Mouse (Mus musculus): ENCODE data around the gene Dnajc3.

The Dnajc3 gene

DNA sequence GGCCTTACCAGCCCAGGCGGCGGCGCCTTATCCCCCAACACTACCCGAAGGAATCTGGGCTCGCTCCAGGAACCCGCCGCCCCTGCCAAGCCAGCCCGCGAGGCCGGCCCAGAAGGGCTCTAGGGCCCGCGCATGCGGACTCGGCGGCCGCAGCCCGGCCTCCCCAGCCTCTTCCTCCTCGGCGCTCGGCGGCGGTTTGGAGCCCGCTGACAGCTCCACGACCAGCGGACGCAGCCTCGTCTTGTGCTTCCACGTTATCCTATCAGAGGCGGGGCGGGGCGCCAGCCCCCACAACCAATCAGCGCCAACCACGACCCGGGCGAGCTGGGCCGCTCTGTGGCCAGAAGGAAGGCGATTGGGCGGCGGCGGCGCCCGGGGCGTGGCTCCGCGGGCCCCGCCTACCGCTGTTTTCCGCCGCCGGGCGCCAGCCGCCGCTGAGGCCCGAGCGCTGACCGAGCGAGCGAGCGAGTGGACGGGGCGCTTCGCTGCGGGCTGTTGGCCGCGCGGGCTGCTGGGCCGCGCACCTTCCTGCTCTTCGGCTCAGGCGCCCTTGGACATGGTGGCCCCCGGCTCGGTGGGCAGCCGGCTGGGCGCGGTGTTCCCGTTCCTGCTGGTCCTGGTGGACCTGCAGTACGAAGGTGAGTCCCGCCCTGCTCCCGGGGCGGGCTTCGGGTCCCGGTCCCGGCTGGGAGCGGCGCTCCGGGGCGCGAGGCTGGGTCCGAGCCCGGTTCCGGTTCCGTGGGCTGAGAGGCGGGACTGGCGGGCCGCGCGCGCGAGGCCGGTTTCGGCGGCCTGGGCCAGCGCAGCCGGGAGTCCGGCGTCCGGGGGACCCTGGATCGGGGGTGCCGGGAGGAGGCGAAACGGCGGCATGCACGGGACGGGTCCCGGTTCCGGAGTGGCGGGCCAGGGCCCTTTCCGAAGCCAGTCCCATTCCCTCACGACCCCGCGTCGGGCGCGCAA lies at the start of gene Dnajc3:
Gene Dnajc3 (plus strand): TSS at position 444 of the 960 bp plus-strand sequence.
- in situ Hi-C loops (cut with MboI, MseI) = no loop called here

DNA sequence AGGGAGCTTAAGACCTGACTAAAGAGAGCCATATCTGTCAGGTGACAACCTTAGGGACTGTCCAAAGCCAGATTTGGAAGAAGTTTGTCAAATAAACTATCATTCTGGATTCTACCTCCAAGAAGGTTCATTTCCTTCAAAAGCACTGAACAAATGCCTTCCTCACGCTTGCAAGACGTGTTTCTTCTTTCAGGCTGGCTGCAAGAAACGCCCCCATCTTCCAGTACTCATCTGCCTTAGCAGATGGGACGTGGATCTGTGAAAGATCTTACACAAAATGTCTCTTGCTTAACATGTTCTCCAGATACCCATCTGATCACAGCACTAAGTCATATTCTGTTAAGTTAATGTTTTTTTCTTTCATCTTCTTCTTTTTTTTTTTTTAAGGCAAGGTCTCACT lies 47.7 kb upstream of the Dnajc3 start:
- in situ Hi-C loops (cut with MboI, MseI) = no loop called here

DNA sequence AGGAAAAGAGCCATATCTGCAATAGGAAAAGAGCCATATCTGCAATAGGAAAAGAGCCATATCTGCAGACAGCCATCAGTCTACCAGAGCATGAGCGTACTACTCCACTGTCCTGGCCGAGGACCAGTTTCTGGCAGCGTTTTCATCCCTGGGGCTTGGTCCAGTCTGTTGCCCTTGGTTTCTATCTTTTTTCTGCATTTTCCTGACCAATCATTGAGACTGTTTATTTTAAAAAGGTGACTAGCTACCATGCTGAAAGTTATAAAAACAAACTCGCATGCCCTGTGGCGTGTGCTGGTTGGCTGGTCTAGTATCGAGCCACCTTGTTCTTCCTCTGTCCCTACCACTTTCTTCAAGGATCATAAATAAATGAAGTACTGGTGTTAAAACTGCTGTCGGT lies 42.5 kb upstream of the Dnajc3 start:
- in situ Hi-C loops (cut with MboI, MseI) = no loop called here

DNA sequence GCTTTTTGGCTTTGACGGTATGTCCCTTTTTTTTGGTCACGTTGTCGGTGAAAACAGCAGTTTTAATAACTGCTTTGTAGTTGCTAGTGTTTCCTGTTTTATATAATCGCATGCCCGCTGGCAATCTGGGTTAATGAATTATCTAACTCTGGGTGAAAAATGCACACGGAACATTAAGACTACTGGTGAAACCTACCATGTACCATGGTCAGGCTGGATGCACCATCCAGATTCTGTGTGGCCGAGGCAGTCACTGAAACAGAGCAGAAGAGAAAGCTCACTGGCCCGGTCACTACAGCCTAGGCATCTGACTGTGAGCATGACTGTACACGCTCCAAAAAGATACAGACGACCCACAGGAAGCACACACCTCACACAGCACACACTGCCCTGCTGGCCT lies 42.1 kb upstream of the Dnajc3 start:
- in situ Hi-C loops (cut with MboI, MseI) = no loop called here

DNA sequence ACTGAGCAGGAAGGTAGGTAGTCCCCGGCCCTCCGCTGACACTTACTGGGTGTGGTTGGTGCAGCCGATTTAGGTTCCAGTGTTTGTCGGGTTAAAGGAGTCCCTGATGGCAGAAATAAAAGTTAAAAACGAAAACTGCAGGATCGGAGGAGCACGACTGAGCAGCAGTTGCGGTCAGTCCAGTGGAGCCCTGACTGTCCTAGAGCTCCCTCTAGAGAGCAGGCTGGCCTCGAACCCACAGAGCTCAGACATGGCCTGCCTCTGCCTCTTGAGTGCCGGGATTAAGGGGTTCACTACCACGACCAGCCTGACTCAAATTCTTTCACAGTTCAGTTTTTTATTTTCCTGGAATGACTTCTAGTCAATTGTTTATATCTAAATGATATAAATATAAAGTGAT lies 37.8 kb upstream of the Dnajc3 start:
- in situ Hi-C loops (cut with MboI, MseI) = no loop called here

DNA sequence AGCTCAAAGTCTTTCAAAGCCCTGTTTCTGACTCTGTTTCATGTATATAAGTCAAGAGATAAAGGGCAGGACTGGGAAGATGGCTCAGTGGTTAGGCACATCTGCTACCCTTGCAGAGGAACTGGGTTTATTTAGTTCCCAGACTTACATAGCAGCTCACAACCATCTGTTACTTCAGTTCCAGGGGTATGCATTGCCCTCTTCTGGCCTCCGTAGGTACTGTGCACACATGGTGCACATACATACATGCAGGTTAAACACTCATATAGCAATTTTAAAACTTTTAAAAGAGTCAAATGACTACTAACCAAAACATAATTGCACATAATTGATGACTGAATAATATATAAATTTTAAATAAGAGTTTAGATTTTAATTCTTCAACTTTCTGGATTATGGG lies 36.9 kb upstream of the Dnajc3 start:
- in situ Hi-C loops (cut with MboI, MseI) = no loop called here

DNA sequence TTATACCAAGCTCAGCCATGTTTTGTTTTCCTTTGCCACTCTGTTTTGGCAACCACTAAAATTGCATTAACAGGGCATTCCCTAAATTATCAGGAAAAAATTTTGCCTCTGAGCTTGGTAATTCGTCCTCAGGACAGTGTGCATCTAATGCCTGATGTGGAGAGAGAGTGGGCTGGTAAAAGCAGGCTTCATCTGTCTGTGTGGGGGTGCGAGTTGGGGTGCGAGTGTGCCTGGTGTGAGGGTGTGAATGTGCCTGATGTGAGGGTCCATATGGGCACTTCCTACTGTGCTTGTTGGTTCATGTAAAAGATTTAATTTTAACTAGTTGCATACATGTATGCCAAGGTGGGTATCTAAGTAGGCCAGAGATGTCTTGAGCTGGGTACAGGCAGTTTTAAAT lies 34.4 kb upstream of the Dnajc3 start:
- in situ Hi-C loops (cut with MboI, MseI) = no loop called here

DNA sequence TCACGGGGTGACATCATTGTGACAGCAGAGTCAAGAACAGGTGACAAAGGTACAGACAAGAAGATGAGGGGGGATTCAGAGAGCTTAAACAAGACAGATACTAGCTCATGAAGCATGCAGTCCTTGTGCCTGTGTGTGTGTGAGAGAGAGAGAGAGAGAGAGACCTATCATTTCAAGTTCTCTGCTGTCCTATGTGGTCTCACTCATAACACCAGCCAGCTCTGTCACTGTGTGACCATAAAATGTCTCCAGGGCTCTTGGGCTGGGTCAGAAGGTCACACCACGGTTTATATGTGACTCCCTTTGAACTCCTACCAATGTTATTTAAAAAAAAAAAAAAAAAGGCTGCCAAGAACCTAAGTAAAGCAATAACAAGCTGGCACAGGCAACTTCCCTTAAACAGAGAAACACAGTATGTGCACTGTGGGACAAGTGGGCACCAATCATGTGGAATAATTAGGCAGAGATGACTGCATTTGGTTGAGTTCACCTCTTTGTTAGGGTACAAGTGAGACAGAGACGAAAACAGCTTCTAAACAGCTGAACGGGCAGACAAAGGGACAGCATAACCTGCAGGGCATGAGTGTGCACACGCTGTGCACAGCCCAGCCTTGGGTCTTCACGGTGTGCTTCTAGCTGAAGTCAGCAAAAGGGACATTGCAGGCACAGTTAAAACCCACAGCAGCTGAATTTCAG lies 33.8 kb upstream of the Dnajc3 start:
- in situ Hi-C loops (cut with MboI, MseI) = no loop called here

DNA sequence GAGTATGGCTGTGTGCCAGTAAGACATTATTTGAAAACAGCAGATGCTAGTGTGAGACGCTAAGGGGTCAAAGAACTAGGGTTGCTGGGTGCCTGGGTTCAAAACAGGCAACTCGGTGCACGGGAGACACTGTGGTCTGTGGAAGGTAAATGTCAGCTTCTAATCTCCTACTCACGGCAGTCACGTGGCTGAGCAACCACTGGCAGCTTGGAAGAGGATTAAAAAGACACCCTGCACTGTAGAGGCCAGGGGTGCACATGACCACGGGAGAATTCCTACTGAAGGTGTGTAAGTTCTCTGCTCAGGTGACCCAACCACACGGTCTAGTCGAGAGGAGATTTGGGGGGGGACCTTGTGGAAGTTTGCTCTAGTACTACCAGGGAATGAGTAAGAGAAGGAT lies 30.2 kb upstream of the Dnajc3 start:
- in situ Hi-C loops (cut with MboI, MseI) = no loop called here

DNA sequence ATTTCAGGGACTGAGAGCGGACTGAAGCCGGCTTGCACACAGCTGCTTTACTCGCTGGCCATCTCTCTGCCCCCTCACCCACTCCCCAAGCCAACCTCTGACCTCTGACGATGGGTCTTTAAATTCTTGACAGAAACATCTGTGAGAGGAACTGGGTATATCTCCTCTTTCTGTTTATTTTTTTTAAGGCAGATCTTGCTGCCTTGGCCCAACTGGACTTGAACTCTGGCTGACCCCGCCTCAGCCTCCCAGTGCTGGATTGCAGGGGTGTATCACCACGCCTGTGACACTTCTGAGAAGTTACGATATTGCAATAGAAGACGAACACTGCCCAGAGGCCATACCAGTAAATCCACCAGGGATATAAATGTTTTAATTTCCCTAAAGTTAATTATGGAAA lies 27.9 kb upstream of the Dnajc3 start:
- in situ Hi-C loops (cut with MboI, MseI) = loop anchor here (5.0 to 10.0 kb wide), 3 partner anchors 72 to 305 kb away; no protein-coding TSS in a partner anchor

DNA sequence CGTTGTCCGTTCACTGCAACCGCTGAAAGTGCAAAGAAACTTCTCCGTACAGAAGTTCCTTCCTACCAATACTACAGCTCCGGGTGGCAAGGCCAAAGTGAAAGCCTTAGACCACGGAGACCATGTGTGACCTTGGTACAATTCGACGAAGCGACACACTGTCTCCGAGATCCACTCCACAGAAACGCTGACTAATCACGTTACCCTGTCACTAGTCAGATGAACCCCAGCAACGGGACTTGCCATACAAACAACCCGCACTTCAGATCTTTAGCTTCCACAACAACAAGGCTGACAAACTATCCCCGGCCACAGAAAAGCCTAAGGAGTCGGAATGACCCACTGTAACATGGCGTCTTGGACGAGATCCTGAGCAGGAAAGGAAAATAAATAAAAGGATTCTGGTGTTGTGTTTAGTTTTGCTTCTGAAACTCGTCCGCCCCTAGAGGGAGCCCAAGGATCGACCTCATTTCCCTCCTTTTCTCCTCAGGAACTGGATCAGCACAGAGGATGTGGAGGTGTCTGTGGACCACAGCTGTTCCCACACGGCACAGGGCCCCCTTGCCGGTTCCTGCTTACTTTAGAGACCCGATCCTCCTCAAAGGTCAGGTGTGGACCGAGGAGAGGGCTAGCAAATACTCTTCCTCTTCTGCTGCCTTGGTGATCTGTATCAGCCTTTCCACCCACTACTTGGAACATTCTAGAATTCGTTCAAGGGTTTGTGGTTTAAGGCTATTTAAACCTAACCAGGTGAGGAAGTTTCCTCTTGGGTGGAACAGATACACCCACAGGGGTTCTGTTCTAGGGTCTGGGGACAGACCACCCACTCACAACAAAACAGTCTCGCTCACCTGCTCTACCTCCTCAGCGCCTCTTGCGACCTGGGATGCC lies 27.2 kb upstream of the Dnajc3 start:
- in situ Hi-C loops (cut with MboI, MseI) = loop anchor here (5.0 to 10.0 kb wide), 3 partner anchors 72 to 304 kb away; no protein-coding TSS in a partner anchor

DNA sequence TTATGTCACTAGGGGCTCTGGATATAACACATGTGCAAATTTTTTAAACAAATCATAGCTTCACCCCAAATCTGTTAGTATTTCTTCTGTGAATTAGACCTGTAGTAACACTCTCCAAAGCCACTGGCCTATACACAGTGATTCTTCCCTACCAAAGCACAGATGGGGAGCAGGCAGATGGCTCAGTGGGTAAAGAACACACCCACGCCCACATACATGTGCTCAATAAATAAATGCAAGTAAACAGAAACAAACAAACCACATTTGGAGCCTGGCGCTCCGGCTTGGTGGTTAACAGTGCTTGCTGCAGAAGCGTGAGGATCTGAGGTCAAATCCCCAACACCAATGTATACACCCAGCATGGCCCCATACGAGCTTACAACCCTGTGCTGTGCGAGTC lies 26.3 kb upstream of the Dnajc3 start:
- in situ Hi-C loops (cut with MboI, MseI) = loop anchor here (5.0 to 10.0 kb wide), 3 partner anchors 71 to 303 kb away; no protein-coding TSS in a partner anchor

DNA sequence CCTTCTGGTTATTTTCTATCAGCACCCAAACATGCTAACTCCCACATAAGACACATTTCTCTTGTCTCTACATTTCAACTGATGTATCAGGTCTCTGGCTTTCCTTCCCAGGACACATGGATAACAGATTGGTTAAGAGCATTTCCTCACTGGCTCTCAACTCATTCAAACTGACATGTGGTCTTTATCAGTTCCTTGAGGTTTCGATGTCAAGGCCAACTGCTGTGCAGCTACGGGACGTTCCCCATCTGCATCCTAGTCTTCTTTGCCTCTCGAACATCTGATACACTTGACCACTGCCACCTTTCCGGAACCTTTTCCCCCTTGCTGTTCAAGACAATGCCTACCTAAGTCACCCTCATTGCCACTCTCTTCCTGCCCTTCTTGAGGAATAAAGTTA lies 24.1 kb upstream of the Dnajc3 start:
- in situ Hi-C loops (cut with MboI, MseI) = loop anchor here (5.0 to 10.0 kb wide), 3 partner anchors 69 to 301 kb away; no protein-coding TSS in a partner anchor

DNA sequence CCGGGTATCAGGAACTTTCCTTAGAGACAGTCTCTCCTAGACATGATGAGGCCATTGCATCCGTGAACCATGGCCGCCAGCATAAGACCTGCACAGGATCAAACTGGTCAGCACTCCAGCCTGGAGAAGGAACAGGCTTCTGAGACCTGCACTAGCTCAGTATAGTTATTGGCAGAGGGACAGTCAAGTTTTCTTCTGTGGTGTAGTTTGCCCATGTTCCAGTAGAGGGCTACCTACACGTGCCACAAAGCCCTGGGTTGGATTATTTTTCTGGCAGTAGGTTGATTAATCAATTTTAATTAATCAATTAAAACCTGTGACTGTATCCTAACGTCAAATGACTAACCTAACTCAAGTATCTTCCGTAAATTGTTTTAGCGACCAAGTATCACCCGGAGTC lies 18.8 kb upstream of the Dnajc3 start:
- in situ Hi-C loops (cut with MboI, MseI) = loop anchor here (10.0 kb wide), 1 partner anchor 296 kb away; no protein-coding TSS in a partner anchor

DNA sequence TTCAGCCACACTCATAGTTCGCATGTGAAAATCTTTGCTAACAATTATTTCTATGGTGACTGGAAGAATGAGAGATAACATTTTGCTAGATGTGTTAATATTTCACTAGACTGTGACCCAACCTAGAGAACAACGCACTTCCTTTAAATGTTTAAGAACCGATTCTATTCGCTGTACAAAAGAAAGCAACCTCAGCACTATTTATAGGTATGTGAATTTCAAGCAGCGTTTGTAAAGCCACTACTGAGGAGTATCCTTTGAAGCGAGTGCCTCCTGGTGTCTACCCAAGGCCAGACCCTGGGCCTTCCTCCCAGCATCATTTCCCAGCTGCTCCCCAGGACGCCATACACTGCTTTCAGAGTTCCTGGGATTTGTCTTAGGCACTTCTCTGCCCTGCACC lies 17.1 kb upstream of the Dnajc3 start:
- in situ Hi-C loops (cut with MboI, MseI) = no loop called here

DNA sequence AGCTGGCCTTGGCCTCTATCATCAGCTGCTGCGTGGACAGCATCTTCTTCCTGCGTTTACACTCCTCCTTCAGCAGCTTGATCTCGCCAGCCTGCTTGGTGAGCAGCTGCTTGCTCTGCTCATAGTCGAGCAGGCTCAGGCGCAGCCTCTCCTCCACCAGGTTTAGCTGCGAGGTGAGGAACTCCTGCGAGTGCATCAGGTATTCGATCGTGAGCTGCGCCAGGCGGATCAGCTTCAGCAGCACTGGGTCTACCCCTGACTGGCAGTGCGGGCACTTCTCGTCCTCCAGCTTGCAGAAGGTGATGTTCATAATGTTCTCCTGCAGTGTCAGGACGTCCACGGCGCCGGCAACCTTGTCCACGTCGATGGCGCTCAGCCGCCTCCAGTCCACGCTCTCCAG lies 15.5 kb upstream of the Dnajc3 start:
- in situ Hi-C loops (cut with MboI, MseI) = no loop called here

DNA sequence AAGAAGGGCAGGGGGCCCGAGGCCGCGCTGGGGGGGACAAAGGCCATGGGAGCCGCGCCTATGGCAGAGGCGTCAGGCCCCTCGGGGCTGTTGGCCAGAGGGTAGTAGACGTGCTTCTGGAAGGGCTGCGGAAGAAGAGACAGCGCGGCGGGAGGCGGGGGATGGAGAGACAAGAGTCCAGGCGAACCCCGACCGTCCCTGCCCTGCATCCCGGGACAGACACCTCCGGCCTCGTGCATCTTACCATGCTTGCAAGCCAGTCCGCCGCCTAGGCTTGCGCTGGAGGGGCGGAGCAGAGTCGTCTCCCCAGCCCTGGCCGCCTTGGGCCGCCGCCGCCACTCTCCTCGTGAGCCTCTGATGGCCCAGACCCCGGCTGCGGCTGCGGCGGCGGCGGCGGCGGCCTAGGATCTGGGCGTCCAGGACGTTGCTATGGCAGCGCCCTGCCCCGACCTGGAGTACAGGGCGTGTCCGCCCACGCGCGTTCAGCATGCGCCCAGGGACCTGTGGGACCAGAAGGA lies 15.1 kb upstream of the Dnajc3 start:
- in situ Hi-C loops (cut with MboI, MseI) = no loop called here

DNA sequence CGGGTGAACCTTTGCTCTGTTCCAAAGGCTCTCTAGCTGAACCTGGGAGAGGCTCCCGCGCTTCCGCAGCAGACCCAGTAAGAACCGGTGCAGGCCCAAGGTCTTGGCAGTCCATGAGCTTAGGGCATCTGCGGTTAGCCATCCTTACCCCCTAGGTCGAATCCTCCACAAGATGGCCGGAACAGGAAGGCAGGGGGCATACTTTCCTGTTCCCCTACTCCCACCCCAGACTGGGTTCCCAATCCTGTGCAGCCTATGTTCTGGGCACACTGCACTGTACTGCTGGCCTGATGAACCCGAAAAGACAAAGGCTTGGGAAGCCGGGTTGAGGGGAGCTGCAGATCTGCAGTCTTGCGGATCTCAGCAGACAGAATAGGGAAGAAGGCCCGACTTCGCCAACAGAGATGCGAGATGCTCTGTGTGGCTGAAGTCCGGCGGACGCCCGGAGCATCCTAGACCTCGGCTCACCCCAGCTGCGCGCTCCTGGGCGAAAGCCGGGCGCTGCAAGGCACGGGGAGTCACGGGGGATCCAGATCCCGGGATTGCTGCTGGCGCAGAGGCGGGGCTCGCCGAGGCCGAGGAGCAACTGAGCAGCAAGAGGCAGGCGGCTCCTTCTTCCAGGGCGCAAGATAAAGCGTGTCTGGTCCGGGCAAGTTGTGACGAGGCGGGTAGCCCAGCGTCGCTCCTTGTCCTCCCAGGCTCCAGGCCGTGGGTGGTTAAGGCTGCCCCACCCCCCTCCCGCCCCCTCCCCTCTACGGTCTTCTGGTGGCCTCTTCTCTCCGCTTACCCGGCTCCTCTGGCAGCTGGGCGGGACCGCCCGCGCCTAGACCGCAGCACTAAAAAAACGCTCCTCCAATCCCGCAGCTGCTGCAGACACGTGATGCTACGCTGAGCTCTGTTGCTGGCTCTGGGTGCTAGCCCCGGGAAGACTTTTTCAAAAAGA lies 12.8 kb upstream of the Dnajc3 start, which contains the start of gene Dzip1:
Gene Dzip1 (minus strand): TSS at position 788 of the 943 bp plus-strand sequence.
- in situ Hi-C loops (cut with MboI, MseI) = no loop called here

DNA sequence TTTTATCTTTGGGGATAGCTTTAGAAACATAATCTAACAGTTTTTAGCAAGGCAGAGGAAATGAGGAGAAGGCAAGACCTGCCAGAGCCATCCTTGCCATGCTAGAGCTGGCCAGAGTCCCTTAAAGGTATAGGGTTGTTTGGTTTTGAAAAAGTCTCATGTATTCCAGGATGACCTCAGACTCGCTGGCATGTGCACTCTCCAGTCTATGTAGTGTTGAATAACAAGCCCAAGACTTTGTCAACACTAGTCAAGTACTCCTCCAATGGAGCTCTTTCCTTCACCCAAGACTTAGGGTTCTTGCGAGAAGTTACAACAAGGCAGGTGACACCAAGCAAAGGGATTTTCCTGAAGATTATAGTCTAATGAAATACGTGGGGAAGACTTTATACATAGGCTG lies 9.2 kb upstream of the Dnajc3 start:
- in situ Hi-C loops (cut with MboI, MseI) = no loop called here

DNA sequence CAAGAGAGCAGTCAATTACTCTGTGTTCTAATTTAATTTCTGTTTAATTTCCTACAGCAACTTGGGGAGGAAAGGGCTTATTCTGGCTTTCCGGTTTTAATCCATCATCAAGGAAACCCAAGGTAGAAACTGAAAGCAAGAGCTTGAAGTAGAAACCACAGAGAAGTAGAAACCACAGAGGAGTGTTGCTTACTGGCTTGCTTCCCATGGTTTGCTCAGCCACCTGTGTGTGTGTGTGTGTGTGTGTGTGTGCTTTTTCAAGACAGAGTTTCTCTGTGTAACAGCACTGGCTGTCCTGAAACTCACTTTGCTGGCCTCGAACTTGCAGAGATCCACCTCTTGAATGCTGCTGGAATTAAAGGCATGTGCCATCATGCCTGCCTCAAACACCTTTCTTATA lies 8.0 kb upstream of the Dnajc3 start:
- in situ Hi-C loops (cut with MboI, MseI) = no loop called here
